Mouse (Mus musculus) heart, postnatal 14 days (tissue): Measurements from ENCODE around the gene Fndc3b. TPM values are rescaled to one million over a fixed set of nuclear protein-coding genes. Genes with fewer than 3 reads are reported as not detected.

ENCODE experiments used
- DNase-seq, 2 experiments: peaks; one replicate each; pipeline ENCODE4 v3.0.0; 2021 to 2022
- intact Hi-C: fragments of 180-260 bp; cut with DNase I; formaldehyde crosslinking; loops from one replicate; pipeline ENCODE4 v1.15.1; 2025
- microRNA-seq, 2 experiments: library from miRNA; unstranded; fragments of <30 nt; microRNA quantifications; one replicate each; pipeline ENCODE4 v1.2.0; 2021 to 2022
- total RNA-seq, 2 experiments: library from RNA; stranded (reverse); gene quantifications; 2 replicates each; pipeline ENCODE4 v1.2.3; 2021

Fndc3b gene
- total RNA-seq, 2 experiments from 2014 or later: 73.2 to 79.0 TPM

DNA sequence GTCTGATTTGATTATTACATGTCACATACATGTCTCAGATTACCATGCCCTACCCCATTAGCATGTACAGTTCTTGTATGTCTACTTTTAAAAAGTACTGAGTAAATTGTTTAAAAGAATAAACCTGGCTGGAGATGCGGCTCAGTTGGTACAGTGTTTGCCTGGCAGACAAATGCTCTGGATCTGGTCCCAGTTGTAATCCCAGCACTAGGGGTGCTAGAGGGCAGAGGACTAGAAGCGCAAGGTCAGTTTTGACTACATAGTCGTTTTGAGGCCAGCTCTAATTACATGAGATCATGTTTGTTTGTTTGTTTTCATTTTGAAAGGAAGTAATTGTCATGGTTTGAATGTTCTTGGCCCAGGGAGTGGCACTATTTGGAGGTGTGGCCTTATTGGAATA lies 326.3 kb downstream of the Fndc3b start:
- intact Hi-C loops: no loop called here
- peak in 1 of 2 experiments; percentile 13 for DNase-seq

DNA sequence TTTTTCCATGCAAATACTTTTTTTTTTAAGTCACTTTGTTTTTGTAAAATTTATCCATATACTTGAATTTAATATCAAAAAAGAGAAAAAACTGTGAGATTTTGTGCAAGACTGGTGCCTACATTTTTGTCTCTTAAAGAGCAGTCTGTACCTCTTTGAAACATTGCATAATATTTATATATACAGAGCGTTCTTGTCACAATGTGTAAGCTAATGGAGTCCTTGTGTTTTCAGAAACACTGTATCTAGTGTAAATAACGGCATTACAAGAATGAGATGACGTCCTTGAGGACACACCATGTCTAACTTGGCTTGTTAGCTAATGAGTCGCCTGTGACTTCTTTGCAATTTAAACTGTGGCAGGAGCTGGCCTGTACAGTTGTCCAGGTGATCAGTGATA lies 333.2 kb downstream of the Fndc3b start:
- DNase-seq: no peak
- intact Hi-C loops: no loop called here

DNA sequence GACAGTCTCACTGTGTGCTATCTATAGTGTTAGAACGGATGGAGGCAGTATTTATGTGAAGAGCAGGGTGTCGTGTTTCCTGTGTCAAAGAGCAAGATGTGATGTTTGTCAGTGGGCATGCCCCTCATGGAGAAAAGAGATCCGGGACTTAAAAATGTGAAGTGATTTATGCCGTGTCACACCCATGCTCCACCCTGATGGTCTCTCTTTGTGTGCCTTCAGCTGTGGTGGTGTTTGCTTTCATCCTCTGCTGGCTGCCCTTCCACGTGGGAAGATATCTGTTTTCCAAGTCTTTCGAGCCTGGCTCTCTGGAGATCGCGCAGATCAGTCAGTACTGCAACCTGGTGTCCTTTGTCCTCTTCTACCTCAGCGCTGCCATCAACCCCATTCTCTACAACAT lies 336.7 kb downstream of the Fndc3b start:
- DNase-seq: no peak
- intact Hi-C loops: no loop called here

DNA sequence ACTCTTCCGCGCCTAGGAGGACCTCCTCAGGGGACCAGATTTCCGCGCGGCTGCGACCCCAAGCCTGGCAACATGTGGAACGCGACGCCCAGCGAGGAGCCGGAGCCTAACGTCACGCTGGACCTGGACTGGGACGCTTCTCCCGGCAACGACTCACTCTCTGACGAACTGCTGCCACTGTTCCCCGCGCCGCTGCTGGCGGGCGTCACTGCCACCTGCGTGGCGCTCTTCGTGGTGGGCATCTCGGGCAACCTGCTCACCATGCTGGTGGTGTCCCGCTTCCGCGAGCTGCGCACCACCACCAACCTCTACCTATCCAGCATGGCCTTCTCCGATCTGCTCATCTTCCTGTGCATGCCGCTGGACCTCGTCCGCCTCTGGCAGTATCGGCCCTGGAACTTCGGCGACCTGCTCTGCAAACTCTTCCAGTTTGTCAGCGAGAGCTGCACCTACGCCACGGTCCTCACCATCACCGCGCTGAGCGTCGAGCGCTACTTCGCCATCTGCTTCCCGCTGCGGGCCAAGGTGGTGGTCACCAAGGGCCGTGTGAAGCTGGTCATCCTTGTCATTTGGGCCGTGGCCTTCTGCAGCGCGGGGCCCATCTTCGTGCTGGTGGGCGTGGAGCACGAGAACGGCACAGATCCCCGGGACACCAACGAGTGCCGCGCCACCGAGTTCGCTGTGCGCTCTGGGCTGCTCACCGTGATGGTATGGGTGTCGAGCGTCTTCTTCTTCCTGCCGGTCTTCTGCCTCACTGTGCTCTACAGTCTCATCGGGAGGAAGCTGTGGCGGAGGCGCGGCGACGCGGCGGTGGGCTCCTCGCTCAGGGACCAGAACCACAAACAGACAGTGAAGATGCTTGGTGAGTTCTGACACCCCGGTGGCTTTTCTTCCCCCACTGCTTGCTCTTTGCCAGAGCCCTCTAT lies 339.1 kb downstream of the Fndc3b start:
- DNase-seq: no peak
- intact Hi-C loops: no loop called here

DNA sequence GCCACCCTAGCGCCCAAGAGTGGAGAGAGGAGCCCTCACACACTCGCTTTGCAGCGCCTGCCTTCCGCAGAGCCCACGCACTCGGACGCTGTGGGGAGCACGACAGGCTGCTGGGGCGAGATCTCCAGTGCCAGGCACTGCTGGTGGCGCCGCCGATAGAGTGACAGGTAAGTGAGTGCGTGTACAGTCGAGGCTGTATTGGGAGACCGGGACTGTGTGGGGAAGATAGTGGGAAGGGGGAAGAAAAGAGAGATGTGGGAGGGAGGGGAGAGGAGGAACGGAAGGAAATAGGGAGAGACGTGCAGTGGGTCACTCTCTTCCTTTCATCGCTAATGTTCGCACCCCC lies 339.9 kb downstream of the Fndc3b start, which contains the start of gene Ghsr:
Gene Ghsr (plus strand): TSS at position 76 of the 346 bp plus-strand sequence.
- intact Hi-C loops: no loop called here
- no peak for DNase-seq

DNA sequence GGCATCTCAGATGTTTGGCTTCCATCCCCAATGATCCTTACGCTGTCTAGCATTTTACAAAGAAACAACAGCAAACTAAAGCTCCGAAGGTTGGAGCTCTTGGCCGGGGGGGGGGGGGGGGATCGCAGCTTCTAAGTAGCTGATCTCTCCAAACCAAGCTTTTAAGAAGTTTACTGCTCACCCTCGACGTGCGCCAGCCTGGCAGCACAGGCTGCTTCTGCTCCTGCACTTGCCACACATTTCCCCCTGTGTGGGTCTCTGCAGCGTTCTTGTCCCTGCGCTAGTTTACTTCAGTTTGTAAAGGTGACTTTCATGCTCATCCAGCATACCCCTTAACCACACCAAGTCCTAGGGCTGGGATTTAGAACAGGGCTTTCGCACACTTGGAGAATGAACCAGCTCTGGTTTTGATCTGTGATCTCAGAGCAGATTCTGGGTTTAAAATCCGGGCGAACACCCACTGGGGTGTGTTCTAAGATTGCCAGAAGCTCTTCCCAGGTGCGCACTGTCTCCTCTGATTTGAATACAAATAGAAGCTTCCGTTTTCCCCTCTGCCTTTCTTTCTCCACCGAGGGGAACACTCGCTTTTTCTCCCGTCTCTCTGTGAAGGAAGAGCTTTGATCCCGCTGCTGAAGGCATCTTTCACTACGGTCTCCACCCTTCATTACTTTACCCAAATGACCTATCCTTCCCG lies 340.4 kb downstream of the Fndc3b start:
- intact Hi-C loops: no loop called here

DNA sequence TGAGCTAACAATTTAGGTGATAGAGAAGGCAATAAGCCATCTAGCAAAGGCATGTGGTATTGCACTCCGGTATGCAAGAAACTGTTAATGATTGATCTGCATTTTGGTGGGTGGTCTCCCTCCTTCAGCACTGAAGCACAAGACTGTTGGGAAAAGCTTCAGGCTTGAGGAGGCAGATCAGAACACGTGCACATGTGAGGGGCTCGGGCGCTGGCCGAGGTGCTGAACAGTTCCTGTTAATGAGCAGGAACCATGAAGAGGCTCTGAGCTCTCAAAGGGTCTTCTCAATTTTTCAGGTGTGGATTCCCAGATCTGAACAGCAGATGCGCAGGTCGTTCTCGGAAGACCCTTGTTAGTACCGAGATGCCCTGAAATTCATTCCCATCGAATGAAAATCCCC lies 341.0 kb downstream of the Fndc3b start:
- intact Hi-C loops: no loop called here
- peak; percentile 44 to 65 for DNase-seq

More for the DNA sequence above, 340.4 kb downstream of the Fndc3b start:
- DNase-seq: no peak

Small RNA genes lying within 50 kb of the gene (microRNA-seq; reads per million reads assigned to microRNA genes)
- 0 reads per million in 2 experiments for gene Mir3092

Other genes starting within 250 kb of the Fndc3b start
- gene Tmem212, start 185.1 kb upstream of the Fndc3b start, total RNA-seq: under 1 TPM in 1 of 2 experiments, not detected in 1; 0.55 TPM
- 10 to 100 TPM; 16.0 to 19.2 TPM for gene Pld1, start 227.4 kb upstream of the Fndc3b start, total RNA-seq